Mouse (Mus musculus) heart, adult 9 months (tissue): ENCODE measurements around the gene Gm3317.
"Not testable (repeated sequence)": the region's sequence is repeated elsewhere in the genome, so short reads cannot be mapped to it uniquely, and the experiment has no call there.

Experiments used
- DNase-seq, 2 experiments: peaks; one replicate each; pipeline ENCODE4 v3.0.0; 2022; ENCODE audit warnings: low spot score in 2 of 2

Gm3317 gene

GRCm38 (mm10) chr14:5164235-5164634 lies at the start of gene Gm3317:
Gm3317 (plus strand) TSS chr14:5164535.
- DNase-seq, result not testable (repeated sequence)

GRCm38 (mm10) chr14:5131219-5131618 lies 33.1 kb upstream of the Gm3317 start, which contains the start of gene Gm8279:
Gm8279 (plus strand) TSS chr14:5131519.
- DNase-seq, result not testable (repeated sequence)

- not testable (repeated sequence) for DNase-seq
Observed at GRCm38 (mm10) chr14:5185493-5185892, 21.2 kb downstream of the Gm3317 start, which contains the start of gene Gm8271. Gm8271 (plus strand) TSS chr14:5185793.
